Mouse (Mus musculus) hindbrain, embryonic 13.5 days (tissue): ENCODE data around the gene Cdc73. TPM values are rescaled to one million over a fixed set of nuclear protein-coding genes. Genes with fewer than 3 reads are reported as not detected.
A peak's percentile ranks its signal among the peaks of the same experiment; 100 is the strongest.

ENCODE experiments used
- ATAC-seq: fragments of 200-750 bp; cut with Nextera tagmentation; 2 replicates; pipeline ENCODE4 v1.8.0; 2017; ENCODE audit warnings: moderate TSS enrichment; ENCODE audit not compliant: low FRiP score
- H3K27ac ChIP-seq: fragments of 300-500 bp; sonication (generic); 2 replicates; pipeline ENCODE4 v1.5.1; 2015; ENCODE audit warnings: inconsistent platforms, mild to moderate bottlenecking, moderate library complexity
- H3K27me3 ChIP-seq: fragments of 300-500 bp; sonication (generic); 2 replicates; pipeline ENCODE4 v1.6.1; 2015; ENCODE audit warnings: mild to moderate bottlenecking, inconsistent platforms
- H3K36me3 ChIP-seq: fragments of 300-500 bp; sonication (generic); 2 replicates; pipeline ENCODE4 v1.6.1; 2015; ENCODE audit warnings: mild to moderate bottlenecking, inconsistent platforms
- H3K4me1 ChIP-seq: fragments of 300-500 bp; sonication (generic); replicated peaks from 2 replicates; pipeline ENCODE4 v1.6.1; 2015; ENCODE audit warnings: inconsistent platforms
- H3K4me2 ChIP-seq: fragments of 300-500 bp; sonication (generic); 2 replicates; pipeline ENCODE4 v1.6.1; 2015; ENCODE audit warnings: inconsistent platforms, mild to moderate bottlenecking, moderate library complexity
- H3K4me3 ChIP-seq: fragments of 300-500 bp; sonication (generic); 2 replicates; pipeline ENCODE4 v1.5.1; 2015; ENCODE audit warnings: mild to moderate bottlenecking, inconsistent platforms
- H3K9ac ChIP-seq: fragments of 300-500 bp; sonication (generic); 2 replicates; pipeline ENCODE4 v1.6.1; 2015; ENCODE audit warnings: mild to moderate bottlenecking, inconsistent platforms
- H3K9me3 ChIP-seq: fragments of 300-500 bp; sonication (generic); 2 replicates; pipeline ENCODE4 v1.6.1; 2016; ENCODE audit warnings: inconsistent platforms
- WGBS: fragments of 180-500 bp; shearing (Covaris S2); methylation state at CpG from one replicate; pipeline ENCODE4 v1.1.7; 2015; 5-methylcytosine and 5-hydroxymethylcytosine counted together
- polyA plus RNA-seq: library from polyadenylated mRNA; unstranded; fragments of >200 nt; fragmentation: Nextera tagmentation; extraction: Ambion mirVana; gene quantifications from 2 replicates; pipeline ENCODE4 v1.2.1, GENCODE M21; 2015

Gene Cdc73
- polyA plus RNA-seq: 20.4 and 25.6 TPM in 2 replicates

GRCm38 (mm10) chr1:143702741-143703262, at the start of gene Cdc73:
Gene Cdc73, minus strand, starts transcription at chr1:143702893.
- peak within 1 kb of the TSS; percentile 71 for H3K4me2 ChIP-seq
- WGBS: 0% methylated on average over 27 of the region's 74 CpGs
- ATAC-seq: peak; percentile 100

GRCm38 (mm10) chr1:143745871-143746270, 43.2 kb upstream of the Cdc73 start:
- Histone ChIP-seq H3K4me2 (no peak overlapping the region), H3K9me3 (no peaks in the 10 kb centered on the region), H3K4me3 (no peak overlapping the region), H3K9ac (no peak overlapping the region), H3K4me1 (peaks cover 10% of the 10 kb centered on the region), H3K27ac (no peak overlapping the region), H3K27me3 (no peaks in the 10 kb centered on the region), H3K36me3 (peaks cover 65% of the 10 kb centered on the region)
- 94% methylated on average over 10 of the region's 10 CpGs for WGBS
- no peak for ATAC-seq

More at GRCm38 (mm10) chr1:143702741-143703262, at the start of gene Cdc73:
- Histone ChIP-seq H3K27me3 (no peaks in the 10 kb centered on the region), H3K4me1 (peaks cover 25% of the 10 kb centered on the region), H3K4me3 (peak within 1 kb of the TSS; percentile 92), H3K9ac (peak within 1 kb of the TSS; percentile 87), H3K9me3 (no peaks in the 10 kb centered on the region), H3K27ac (peak within 1 kb of the TSS; percentile 93), H3K36me3 (peaks cover 7% of the 10 kb centered on the region)

- Histone ChIP-seq H3K27ac (no peak overlapping the region), H3K36me3 (peaks cover 46% of the 10 kb centered on the region), H3K9ac (no peak overlapping the region), H3K27me3 (no peaks in the 10 kb centered on the region), H3K4me1 (peaks cover 18% of the 10 kb centered on the region), H3K4me2 (no peak overlapping the region), H3K9me3 (no peaks in the 10 kb centered on the region), H3K4me3 (no peak overlapping the region)
- ATAC-seq: no peak
- WGBS: 42% methylated on average over 6 of the region's 6 CpGs
Observed at GRCm38 (mm10) chr1:143742186-143742585, 39.5 kb upstream of the Cdc73 start.

GRCm38 (mm10) chr1:143741331-143741730, 38.6 kb upstream of the Cdc73 start:
- H3K4me1 ChIP-seq: peaks cover 18% of the 10 kb centered on the region
- H3K27me3 ChIP-seq: no peaks in the 10 kb centered on the region
- H3K4me3 ChIP-seq: no peak overlapping the region
- H3K4me2 ChIP-seq: no peak overlapping the region
- WGBS: 93% methylated on average over 5 of the region's 5 CpGs
- no peak overlapping the region for H3K9ac ChIP-seq
- H3K36me3 ChIP-seq: peaks cover 37% of the 10 kb centered on the region
- no peaks in the 10 kb centered on the region for H3K9me3 ChIP-seq
- no peak overlapping the region for H3K27ac ChIP-seq
- ATAC-seq: no peak

GRCm38 (mm10) chr1:143740581-143740980, 37.9 kb upstream of the Cdc73 start:
- H3K4me2 ChIP-seq: peak overlapping the region; percentile 71
- no peaks in the 10 kb centered on the region for H3K9me3 ChIP-seq
- no peak for ATAC-seq
- peaks cover 18% of the 10 kb centered on the region for H3K4me1 ChIP-seq
- peak overlapping the region; percentile 70; the same call in 1 of the 2 replicates for H3K4me3 ChIP-seq
- H3K27ac ChIP-seq: no peak overlapping the region
- peaks cover 30% of the 10 kb centered on the region for H3K36me3 ChIP-seq
- no peaks in the 10 kb centered on the region for H3K27me3 ChIP-seq
- WGBS: 93% methylated on average over 10 of the region's 10 CpGs
- no peak overlapping the region for H3K9ac ChIP-seq

- Histone ChIP-seq H3K4me1 (peaks cover 18% of the 10 kb centered on the region), H3K9ac (peak overlapping the region; percentile 86), H3K27ac (peak overlapping the region; percentile 93), H3K4me3 (peak overlapping the region; percentile 70), H3K36me3 (peaks cover 21% of the 10 kb centered on the region), H3K27me3 (no peaks in the 10 kb centered on the region), H3K4me2 (peak overlapping the region; percentile 71), H3K9me3 (no peaks in the 10 kb centered on the region)
- peak; percentile 94 for ATAC-seq
- under 1% methylated on average over 71 of the region's 71 CpGs for WGBS
Observed at GRCm38 (mm10) chr1:143739361-143740350, 37.0 kb upstream of the Cdc73 start.

- Histone ChIP-seq H3K4me3 (peak overlapping the region; percentile 70), H3K27ac (peak overlapping the region; percentile 93), H3K36me3 (peaks cover 12% of the 10 kb centered on the region), H3K9me3 (no peaks in the 10 kb centered on the region), H3K9ac (peak overlapping the region; percentile 86), H3K4me1 (peaks cover 18% of the 10 kb centered on the region), H3K4me2 (peak overlapping the region; percentile 71), H3K27me3 (no peaks in the 10 kb centered on the region)
- WGBS: 27% methylated on average over 11 of the region's 11 CpGs
- ATAC-seq: peak; percentile 47
Observed at GRCm38 (mm10) chr1:143738811-143739210, 36.1 kb upstream of the Cdc73 start.

- WGBS: 76% methylated on average over 5 of the region's 5 CpGs
- H3K9ac ChIP-seq: no peak overlapping the region
- H3K9me3 ChIP-seq: no peaks in the 10 kb centered on the region
- H3K27me3 ChIP-seq: no peaks in the 10 kb centered on the region
- no peak overlapping the region for H3K27ac ChIP-seq
- no peak overlapping the region for H3K4me2 ChIP-seq
- H3K4me1 ChIP-seq: no peaks in the 10 kb centered on the region
- no peak overlapping the region for H3K4me3 ChIP-seq
- H3K36me3 ChIP-seq: no peaks in the 10 kb centered on the region
- no peak for ATAC-seq
Observed at GRCm38 (mm10) chr1:143733914-143734410, 31.3 kb upstream of the Cdc73 start.

- Histone ChIP-seq H3K9ac (no peak overlapping the region), H3K27ac (no peak overlapping the region), H3K27me3 (no peaks in the 10 kb centered on the region), H3K4me1 (no peaks in the 10 kb centered on the region), H3K9me3 (no peaks in the 10 kb centered on the region), H3K4me3 (no peak overlapping the region), H3K4me2 (no peak overlapping the region), H3K36me3 (no peaks in the 10 kb centered on the region)
- ATAC-seq: no peak
- WGBS: 37% methylated on average over 4 of the region's 4 CpGs
Observed at GRCm38 (mm10) chr1:143731691-143732090, 29.0 kb upstream of the Cdc73 start.

GRCm38 (mm10) chr1:143730899-143731298, 28.2 kb upstream of the Cdc73 start:
- no peak overlapping the region for H3K4me3 ChIP-seq
- no peaks in the 10 kb centered on the region for H3K36me3 ChIP-seq
- no peak for ATAC-seq
- no peaks in the 10 kb centered on the region for H3K27me3 ChIP-seq
- no peak overlapping the region for H3K4me2 ChIP-seq
- no peak overlapping the region for H3K27ac ChIP-seq
- 79% methylated on average over 2 of the region's 2 CpGs for WGBS
- no peaks in the 10 kb centered on the region for H3K4me1 ChIP-seq
- no peak overlapping the region for H3K9ac ChIP-seq
- H3K9me3 ChIP-seq: no peaks in the 10 kb centered on the region

- no peak for ATAC-seq
- Histone ChIP-seq H3K36me3 (no peaks in the 10 kb centered on the region), H3K4me3 (no peak overlapping the region), H3K4me2 (no peak overlapping the region), H3K4me1 (no peaks in the 10 kb centered on the region), H3K27me3 (no peaks in the 10 kb centered on the region), H3K27ac (no peak overlapping the region), H3K9ac (no peak overlapping the region), H3K9me3 (no peaks in the 10 kb centered on the region)
- WGBS: 79% methylated on average over 9 of the region's 9 CpGs
Observed at GRCm38 (mm10) chr1:143727701-143728445, 25.2 kb upstream of the Cdc73 start.
